Mouse (Mus musculus) heart, embryonic 13.5 days (tissue): ENCODE measurements around the gene Filip1. TPM values are rescaled to one million over a fixed set of nuclear protein-coding genes. Genes with fewer than 3 reads are reported as not detected.
A peak's percentile ranks its signal among the peaks of the same experiment; 100 is the strongest.

ENCODE experiments used
- ATAC-seq: fragments of 200-750 bp; cut with Nextera tagmentation; 2 replicates; pipeline ENCODE4 v1.8.0; 2017; ENCODE audit warnings: moderate TSS enrichment; ENCODE audit not compliant: insufficient number of reproducible peaks, low FRiP score, low TSS enrichment; ENCODE audit errors: extremely low read depth
- H3K27ac ChIP-seq: fragments of 300-500 bp; sonication (generic); replicated peaks from 2 replicates; pipeline ENCODE4 v1.5.1; 2015; ENCODE audit warnings: moderate library complexity, mild to moderate bottlenecking, inconsistent platforms
- H3K27me3 ChIP-seq: fragments of 300-500 bp; sonication (generic); replicated peaks from 2 replicates; pipeline ENCODE4 v1.6.1; 2015; ENCODE audit warnings: mild to moderate bottlenecking, inconsistent platforms
- H3K36me3 ChIP-seq: fragments of 300-500 bp; sonication (generic); 2 replicates; pipeline ENCODE4 v1.6.1; 2015; ENCODE audit warnings: mild to moderate bottlenecking, inconsistent platforms
- H3K4me1 ChIP-seq: fragments of 300-500 bp; sonication (generic); 2 replicates; pipeline ENCODE4 v1.6.1; 2015; ENCODE audit warnings: inconsistent platforms
- H3K4me2 ChIP-seq: fragments of 300-500 bp; sonication (generic); 2 replicates; pipeline ENCODE4 v1.6.1; 2015; ENCODE audit warnings: inconsistent platforms, mild to moderate bottlenecking, moderate library complexity
- H3K4me3 ChIP-seq: fragments of 300-500 bp; sonication (generic); 2 replicates; pipeline ENCODE4 v1.5.1; 2015; ENCODE audit warnings: moderate library complexity, mild to moderate bottlenecking, inconsistent platforms
- H3K9ac ChIP-seq: fragments of 300-500 bp; sonication (generic); 2 replicates; pipeline ENCODE4 v1.6.1; 2015; ENCODE audit warnings: inconsistent platforms, mild to moderate bottlenecking, moderate library complexity
- H3K9me3 ChIP-seq: fragments of 300-500 bp; sonication (generic); 2 replicates; pipeline ENCODE4 v1.6.1; 2016; ENCODE audit warnings: inconsistent platforms
- WGBS: fragments of 180-500 bp; shearing (Covaris S2); methylation state at CpG from one replicate; pipeline ENCODE4 v1.1.7; 2015; ENCODE audit warnings: mixed read lengths; 5-methylcytosine and 5-hydroxymethylcytosine counted together
- polyA plus RNA-seq: library from polyadenylated mRNA; unstranded; fragments of >200 nt; fragmentation: Nextera tagmentation; extraction: Ambion mirVana; gene quantifications from 2 replicates; pipeline ENCODE4 v1.2.1, GENCODE M21; 2015

The Filip1 gene
- polyA plus RNA-seq, 1 experiment from 2014 or later: 27.3 TPM

GRCm38 (mm10) chr9:79979274-79979673 is 33.4 kb downstream of the Filip1 start:
- no peak for ATAC-seq
- Histone ChIP-seq H3K27ac (no peak overlapping the region), H3K36me3 (no peaks in the 10 kb centered on the region), H3K4me2 (no peak overlapping the region), H3K9me3 (no peaks in the 10 kb centered on the region), H3K9ac (no peak overlapping the region), H3K4me1 (peaks cover 31% of the 10 kb centered on the region), H3K27me3 (no peaks in the 10 kb centered on the region), H3K4me3 (no peak overlapping the region)
- 84% methylated on average over 2 of the region's 2 CpGs for WGBS

- H3K4me2 ChIP-seq: peak overlapping the region; percentile 68
- no peaks in the 10 kb centered on the region for H3K36me3 ChIP-seq
- H3K9ac ChIP-seq: peak overlapping the region; percentile 83
- 42% methylated on average over 12 of the region's 12 CpGs for WGBS
- peaks cover 35% of the 10 kb centered on the region for H3K4me1 ChIP-seq
- peak overlapping the region; percentile 61 for H3K4me3 ChIP-seq
- H3K27me3 ChIP-seq: no peaks in the 10 kb centered on the region
- H3K9me3 ChIP-seq: no peaks in the 10 kb centered on the region
- no peak for ATAC-seq
- peak overlapping the region; percentile 96 for H3K27ac ChIP-seq
Measured at GRCm38 (mm10) chr9:79978228-79979024, 34.2 kb downstream of the Filip1 start.

GRCm38 (mm10) chr9:79977549-79977971 is 35.1 kb downstream of the Filip1 start:
- Histone ChIP-seq H3K36me3 (no peaks in the 10 kb centered on the region), H3K4me1 (peaks cover 43% of the 10 kb centered on the region), H3K27ac (peak overlapping the region; percentile 96), H3K27me3 (no peaks in the 10 kb centered on the region), H3K4me3 (peak overlapping the region; percentile 61), H3K9me3 (no peaks in the 10 kb centered on the region), H3K4me2 (peak overlapping the region; percentile 68), H3K9ac (peak overlapping the region; percentile 83)
- peak; percentile 80 for ATAC-seq
- WGBS: 0% methylated on average over 13 of the region's 13 CpGs

- no peaks in the 10 kb centered on the region for H3K36me3 ChIP-seq
- WGBS: 20% methylated on average over 8 of the region's 8 CpGs
Measured at GRCm38 (mm10) chr9:79976789-79977188, 35.9 kb downstream of the Filip1 start.

GRCm38 (mm10) chr9:79975121-79975520 is 37.5 kb downstream of the Filip1 start:
- 55% methylated on average over 5 of the region's 5 CpGs for WGBS
- peak overlapping the region; percentile 61 for H3K4me3 ChIP-seq
- H3K4me1 ChIP-seq: peaks cover 67% of the 10 kb centered on the region
- peak overlapping the region; percentile 29 for H3K27ac ChIP-seq
- H3K4me2 ChIP-seq: peak overlapping the region; percentile 68
- no peaks in the 10 kb centered on the region for H3K36me3 ChIP-seq
- no peaks in the 10 kb centered on the region for H3K9me3 ChIP-seq
- ATAC-seq: no peak
- peak overlapping the region; percentile 55 for H3K9ac ChIP-seq
- no peaks in the 10 kb centered on the region for H3K27me3 ChIP-seq

More at GRCm38 (mm10) chr9:79976789-79977188, 35.9 kb downstream of the Filip1 start:
- Histone ChIP-seq H3K27ac (peak overlapping the region; percentile 96), H3K9me3 (no peaks in the 10 kb centered on the region), H3K4me3 (peak overlapping the region; percentile 61), H3K4me1 (peaks cover 50% of the 10 kb centered on the region), H3K27me3 (no peaks in the 10 kb centered on the region), H3K9ac (peak overlapping the region; percentile 83), H3K4me2 (peak overlapping the region; percentile 68)
- ATAC-seq: no peak

- Histone ChIP-seq H3K4me1 (peaks cover 74% of the 10 kb centered on the region), H3K4me2 (no peak overlapping the region), H3K9ac (no peak overlapping the region), H3K27ac (peak overlapping the region; percentile 50; the same call in 1 of the 2 replicates), H3K9me3 (no peaks in the 10 kb centered on the region), H3K4me3 (no peak overlapping the region), H3K27me3 (no peaks in the 10 kb centered on the region), H3K36me3 (no peaks in the 10 kb centered on the region)
- WGBS: 74% methylated on average over 8 of the region's 8 CpGs
- ATAC-seq: no peak
Measured at GRCm38 (mm10) chr9:79973582-79973981, 39.1 kb downstream of the Filip1 start.

GRCm38 (mm10) chr9:79972705-79973104 is 39.9 kb downstream of the Filip1 start:
- peaks cover 78% of the 10 kb centered on the region for H3K4me1 ChIP-seq
- ATAC-seq: no peak
- WGBS: 32% methylated on average over 6 of the region's 6 CpGs

GRCm38 (mm10) chr9:79971619-79972018 is 41.0 kb downstream of the Filip1 start:
- Histone ChIP-seq H3K9me3 (no peaks in the 10 kb centered on the region), H3K27ac (peak overlapping the region; percentile 79), H3K9ac (peak overlapping the region; percentile 45), H3K36me3 (no peaks in the 10 kb centered on the region), H3K27me3 (no peaks in the 10 kb centered on the region), H3K4me3 (no peak overlapping the region), H3K4me2 (peak overlapping the region; percentile 51), H3K4me1 (peaks cover 89% of the 10 kb centered on the region)
- no peak for ATAC-seq
- WGBS: 63% methylated on average over 6 of the region's 6 CpGs

More at GRCm38 (mm10) chr9:79972705-79973104, 39.9 kb downstream of the Filip1 start:
- peak overlapping the region; percentile 79 for H3K27ac ChIP-seq
- H3K4me3 ChIP-seq: peak overlapping the region; percentile 14; the same call in 1 of the 2 replicates
- H3K4me2 ChIP-seq: peak overlapping the region; percentile 51
- H3K27me3 ChIP-seq: no peaks in the 10 kb centered on the region
- H3K9ac ChIP-seq: no peak overlapping the region
- no peaks in the 10 kb centered on the region for H3K9me3 ChIP-seq
- H3K36me3 ChIP-seq: no peaks in the 10 kb centered on the region

GRCm38 (mm10) chr9:79970659-79971118 is 42.0 kb downstream of the Filip1 start:
- Histone ChIP-seq H3K27me3 (no peaks in the 10 kb centered on the region), H3K9me3 (no peaks in the 10 kb centered on the region), H3K9ac (peak overlapping the region; percentile 28), H3K4me3 (no peak overlapping the region), H3K27ac (peak overlapping the region; percentile 79), H3K4me1 (peaks cover 90% of the 10 kb centered on the region), H3K36me3 (no peaks in the 10 kb centered on the region; the same call in 1 of the 2 replicates), H3K4me2 (peak overlapping the region; percentile 51)
- no peak for ATAC-seq
- WGBS: 42% methylated on average over 8 of the region's 8 CpGs

GRCm38 (mm10) chr9:79969544-79969943 is 43.1 kb downstream of the Filip1 start:
- peaks cover 90% of the 10 kb centered on the region for H3K4me1 ChIP-seq
- H3K9ac ChIP-seq: peak overlapping the region; percentile 40
- H3K36me3 ChIP-seq: peaks cover 7% of the 10 kb centered on the region
- ATAC-seq: no peak
- H3K27ac ChIP-seq: peak overlapping the region; percentile 59
- WGBS: 67% methylated on average over 4 of the region's 4 CpGs
- H3K4me3 ChIP-seq: no peak overlapping the region
- H3K4me2 ChIP-seq: no peak overlapping the region; the same call in 1 of the 2 replicates
- H3K27me3 ChIP-seq: no peaks in the 10 kb centered on the region
- no peaks in the 10 kb centered on the region for H3K9me3 ChIP-seq

- Histone ChIP-seq H3K36me3 (peaks cover 11% of the 10 kb centered on the region), H3K4me2 (no peak overlapping the region), H3K4me3 (no peak overlapping the region), H3K27me3 (no peaks in the 10 kb centered on the region), H3K27ac (no peak overlapping the region), H3K9me3 (no peaks in the 10 kb centered on the region), H3K4me1 (peaks cover 74% of the 10 kb centered on the region), H3K9ac (no peak overlapping the region)
- 71% methylated on average over 12 of the region's 12 CpGs for WGBS
- no peak for ATAC-seq
Measured at GRCm38 (mm10) chr9:79966711-79967487, 45.8 kb downstream of the Filip1 start.
